Mouse (Mus musculus) adipocyte (in vitro differentiated cells): Measurements from ENCODE around the gene Mphosph8.
A peak's percentile ranks its signal among the peaks of the same experiment; 100 is the strongest.

Experiments
- DNase-seq: peaks from one replicate; pipeline ENCODE4 v3.0.0-alpha.2; 2016; ENCODE audit warnings: low spot score

Mphosph8 gene

GRCm38 (mm10) chr14:56667969-56668802 lies at the start of gene Mphosph8:
Gene Mphosph8, plus strand, starts transcription at chr14:56668248.
- peak; percentile 96 for DNase-seq

DNA sequence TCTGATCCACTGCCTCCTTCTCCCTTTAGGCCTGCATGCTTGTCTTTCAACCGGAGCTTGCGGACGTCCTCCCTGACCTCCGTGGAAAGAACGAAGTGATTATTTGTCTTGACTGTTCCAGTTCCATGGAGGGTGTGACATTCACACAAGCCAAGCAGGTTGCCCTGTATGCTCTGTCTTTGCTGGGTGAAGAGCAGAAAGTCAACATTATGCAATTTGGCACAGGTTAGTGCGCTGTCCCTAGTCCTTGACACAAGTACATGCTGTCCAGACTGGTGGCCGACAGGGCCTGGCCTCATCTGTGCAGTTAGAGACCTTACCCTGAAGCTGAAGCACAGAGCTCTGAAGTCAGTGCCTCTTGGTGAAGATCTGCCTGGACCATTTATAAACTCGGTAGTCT lies 47.6 kb upstream of the Mphosph8 start:
- no peak for DNase-seq

- no peak for DNase-seq
These were observed 41.8 kb upstream of the Mphosph8 start for GRCm38 (mm10) chr14:56626202-56626601.

DNA sequence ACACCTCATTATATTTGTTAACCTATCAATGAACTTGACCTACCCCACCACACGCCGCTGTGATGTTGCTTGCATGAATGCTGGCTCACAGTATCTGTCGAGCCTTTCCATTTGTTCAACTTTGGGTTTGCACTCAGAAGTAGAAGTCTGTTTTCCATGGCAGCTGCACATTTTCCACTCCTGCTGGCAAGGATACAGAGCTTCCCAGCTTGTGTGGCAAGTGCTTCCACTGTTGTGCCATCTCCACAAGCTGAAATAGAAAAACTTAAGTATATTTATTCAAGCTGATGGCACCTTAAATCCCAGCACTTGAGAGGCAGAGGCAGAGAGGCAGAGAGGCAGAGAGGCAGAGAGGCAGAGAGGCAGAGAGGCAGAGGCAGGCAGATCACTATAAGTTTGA lies 39.7 kb upstream of the Mphosph8 start:
- DNase-seq, result peak; percentile 5

DNA sequence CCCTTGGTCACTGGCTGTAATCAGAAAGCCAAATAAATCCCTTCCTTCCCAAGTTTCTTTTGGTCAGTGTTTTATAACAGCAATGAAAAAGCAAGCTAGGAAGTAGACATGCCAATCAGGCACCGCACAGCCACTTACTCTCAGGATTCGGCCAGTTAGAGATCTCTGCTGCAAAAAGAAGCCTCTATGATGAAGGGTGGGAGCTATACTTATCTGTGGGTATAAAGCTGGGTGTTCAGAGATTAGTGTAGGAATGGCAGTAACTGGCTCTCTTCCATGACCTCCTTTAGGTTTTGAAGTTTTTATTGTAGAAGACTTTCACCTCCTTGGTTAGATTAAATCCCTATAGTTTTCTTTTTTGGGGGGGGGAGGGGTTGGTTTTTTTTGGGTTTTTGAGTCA lies 36.9 kb upstream of the Mphosph8 start:
- DNase-seq, result no peak

- DNase-seq, result peak; percentile 2
These were observed 20.8 kb upstream of the Mphosph8 start for GRCm38 (mm10) chr14:56647206-56647605.

DNA sequence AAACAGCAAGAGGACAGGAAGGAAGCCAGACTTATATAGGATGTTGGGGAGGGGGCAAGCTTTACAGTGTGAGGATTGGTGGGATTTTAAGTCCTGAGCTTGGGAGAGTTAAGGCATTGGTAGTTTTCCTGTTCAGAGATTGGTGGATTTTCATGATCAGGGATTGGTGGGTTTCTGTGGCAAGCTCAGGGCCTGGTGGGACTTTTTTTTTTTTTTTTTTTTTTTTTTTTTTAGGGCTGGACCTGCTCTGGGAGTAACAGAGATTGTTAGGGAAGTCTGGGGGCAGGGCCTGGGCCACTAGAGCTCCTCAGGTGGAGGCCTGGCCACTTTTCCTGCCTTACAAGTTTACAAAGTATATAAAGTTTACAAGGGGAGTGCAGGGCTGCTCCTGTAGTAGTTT lies 18.6 kb upstream of the Mphosph8 start:
- no peak for DNase-seq

- no peak for DNase-seq
These were observed 2.4 kb upstream of the Mphosph8 start for GRCm38 (mm10) chr14:56665651-56666050.

DNA sequence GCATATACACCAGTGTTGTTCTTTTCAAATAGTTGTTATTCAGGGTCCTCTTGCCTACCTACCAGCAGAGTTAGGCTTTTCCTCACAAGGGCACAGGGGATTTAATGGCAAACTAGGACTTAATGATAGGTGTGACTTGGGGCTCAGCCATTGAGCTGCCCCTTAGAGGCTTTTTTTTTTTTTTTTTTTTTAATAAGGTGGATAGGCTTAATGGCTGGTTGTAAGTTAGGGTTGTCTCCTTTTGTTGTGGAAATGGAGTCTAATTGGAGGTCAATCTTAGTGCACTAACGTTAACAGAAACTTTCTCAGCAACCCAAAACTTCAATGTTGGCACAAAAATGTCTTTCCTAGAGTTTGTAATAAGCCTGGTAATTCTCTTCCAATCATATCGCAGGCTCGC lies 1.1 kb upstream of the Mphosph8 start:
- no peak for DNase-seq

DNA sequence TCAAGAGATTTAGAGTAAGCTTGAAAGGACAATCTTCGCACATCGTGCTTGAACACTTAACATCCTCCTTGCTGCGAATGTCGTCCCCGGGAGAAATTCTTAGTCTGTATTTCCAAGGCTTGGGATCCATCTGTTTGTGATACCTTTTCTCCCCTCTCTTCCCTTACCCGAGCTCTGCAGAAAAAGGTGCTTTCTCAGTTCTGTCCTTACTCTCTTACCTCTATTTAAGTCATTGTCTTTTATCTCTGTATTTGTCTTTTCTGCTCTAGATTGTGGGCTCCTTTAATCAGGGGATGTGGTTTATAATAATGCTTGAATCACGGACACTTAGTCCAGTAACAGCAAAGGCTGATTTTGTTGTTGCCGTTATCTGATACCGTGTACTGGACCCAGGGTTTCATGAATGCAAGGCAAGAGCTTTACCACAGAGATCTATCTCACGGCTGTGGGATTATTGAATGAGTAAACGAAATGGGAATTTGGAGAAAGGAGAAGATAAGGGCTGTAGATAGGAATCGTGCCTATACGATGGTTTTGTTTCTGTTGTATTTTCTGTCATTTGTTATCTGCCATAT lies 1.1 kb downstream of the Mphosph8 start:
- DNase-seq, result no peak

DNA sequence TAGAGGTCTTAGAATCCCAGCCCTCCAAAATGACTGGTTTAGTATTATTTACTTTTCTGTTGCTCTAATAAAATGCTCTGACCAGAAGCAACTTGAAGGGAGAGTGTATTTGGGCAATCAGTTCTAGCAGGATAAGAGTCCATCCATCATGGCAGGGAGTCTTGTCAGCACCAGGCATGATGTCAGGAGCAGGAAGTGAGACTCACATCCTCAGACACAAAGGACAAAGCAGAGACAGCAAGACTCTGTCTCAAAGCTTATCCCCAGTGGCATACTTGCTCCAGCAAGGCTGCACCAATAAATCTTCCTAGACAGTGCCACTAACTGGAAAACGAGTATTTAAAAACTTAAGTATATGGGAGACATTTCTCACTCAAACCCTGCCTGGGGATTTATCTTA lies 17.4 kb downstream of the Mphosph8 start:
- DNase-seq, result peak; percentile 21

DNA sequence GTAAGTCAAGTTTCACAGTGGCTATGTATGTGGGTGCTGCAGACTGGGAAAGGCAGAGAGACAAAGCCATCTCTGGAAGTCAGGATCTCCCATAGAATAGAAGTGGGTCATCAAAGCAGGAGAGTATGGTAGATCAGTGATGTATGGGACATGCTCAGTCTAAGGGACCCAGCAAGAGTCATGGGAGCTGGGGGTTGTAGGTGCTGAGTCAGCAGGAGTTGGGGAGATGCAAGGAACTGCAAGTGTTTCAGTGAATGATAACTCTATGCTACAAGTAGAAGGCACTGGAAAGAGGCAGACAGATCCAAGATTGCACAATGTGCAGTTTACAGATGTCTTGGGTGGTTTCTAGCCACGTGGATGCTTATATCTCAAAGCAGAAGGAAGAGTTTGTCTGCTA lies 21.1 kb downstream of the Mphosph8 start:
- DNase-seq, result no peak

DNA sequence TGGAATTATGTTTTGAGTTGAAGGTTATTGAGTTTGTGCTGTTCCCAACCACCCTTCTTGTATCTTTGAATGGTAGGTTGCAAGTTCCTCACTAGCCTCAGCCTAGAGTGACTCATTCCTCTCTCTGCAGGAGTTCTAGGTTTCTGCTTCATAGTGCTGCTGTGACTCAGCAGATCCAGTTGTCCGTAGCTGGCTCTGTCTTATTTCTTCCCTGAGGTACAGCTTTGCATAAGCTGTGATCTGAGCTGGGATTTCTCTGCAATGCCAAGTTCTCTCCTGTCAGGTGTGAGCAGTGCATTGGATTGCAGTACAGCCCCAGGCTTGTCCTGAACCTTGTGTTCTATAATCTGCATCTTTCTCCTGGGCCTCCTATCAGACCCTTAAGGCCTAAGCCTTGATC lies 21.7 kb downstream of the Mphosph8 start:
- DNase-seq, result no peak

GRCm38 (mm10) chr14:56695495-56695894 lies 27.4 kb downstream of the Mphosph8 start:
- no peak for DNase-seq

DNA sequence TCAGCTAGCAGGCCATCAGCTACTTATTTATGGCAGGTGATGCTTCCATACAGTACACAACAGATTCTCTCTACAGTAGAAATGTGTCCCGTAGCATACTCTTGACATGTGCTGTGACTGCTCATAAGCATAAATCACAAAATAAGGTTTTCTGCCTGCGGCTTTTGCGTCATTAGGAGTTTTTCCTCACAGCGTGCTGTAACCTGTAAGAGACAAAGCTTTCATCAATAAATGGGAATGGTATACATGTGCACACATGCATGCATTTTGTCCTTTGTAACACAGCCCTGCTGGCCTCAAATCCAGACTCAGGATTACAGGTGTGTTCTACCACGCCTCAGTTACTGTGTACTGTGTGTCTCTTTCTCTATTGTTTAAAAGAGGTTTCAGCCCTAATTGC lies 29.8 kb downstream of the Mphosph8 start:
- no peak for DNase-seq

DNA sequence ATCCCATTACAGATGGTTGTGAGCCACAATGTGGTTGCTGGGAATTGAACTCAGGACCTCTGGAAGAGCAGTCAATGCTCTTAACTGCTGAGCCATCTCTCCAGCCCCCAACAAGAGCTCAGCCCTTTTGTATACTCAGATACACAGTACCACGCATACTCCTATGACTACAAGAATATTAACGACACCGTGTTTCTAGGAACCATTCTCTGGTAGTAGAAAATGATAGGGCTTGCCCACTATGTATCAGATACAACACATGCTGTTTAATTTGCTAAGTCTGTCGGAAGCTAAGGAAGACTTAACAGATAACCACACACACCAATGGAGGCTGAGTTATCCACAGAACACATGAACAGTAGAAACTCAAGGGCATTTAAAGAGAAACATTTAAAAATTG lies 34.6 kb downstream of the Mphosph8 start:
- DNase-seq, result no peak

DNA sequence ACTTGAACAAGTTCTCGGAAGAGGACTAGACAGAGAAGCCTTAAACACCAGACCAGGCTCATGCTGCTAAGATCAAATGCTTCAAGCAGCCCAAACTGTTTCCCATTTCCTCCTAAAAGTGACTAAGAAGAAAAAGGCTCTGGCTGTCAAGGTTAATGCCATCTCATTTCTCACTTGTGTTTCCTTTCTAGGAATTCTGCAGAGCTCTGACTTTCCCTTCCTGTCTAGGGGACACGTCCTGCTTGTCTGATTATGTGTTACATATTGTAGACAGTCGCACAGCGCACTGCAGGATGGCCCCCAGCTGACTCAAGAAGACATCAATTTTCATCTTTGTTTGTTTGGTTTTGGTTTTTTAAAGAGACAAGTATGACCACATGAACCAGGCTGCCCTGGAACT lies 37.6 kb downstream of the Mphosph8 start:
- DNase-seq, result no peak

GRCm38 (mm10) chr14:56726493-56726892 lies 58.4 kb downstream of the Mphosph8 start:
- DNase-seq, result no peak

DNA sequence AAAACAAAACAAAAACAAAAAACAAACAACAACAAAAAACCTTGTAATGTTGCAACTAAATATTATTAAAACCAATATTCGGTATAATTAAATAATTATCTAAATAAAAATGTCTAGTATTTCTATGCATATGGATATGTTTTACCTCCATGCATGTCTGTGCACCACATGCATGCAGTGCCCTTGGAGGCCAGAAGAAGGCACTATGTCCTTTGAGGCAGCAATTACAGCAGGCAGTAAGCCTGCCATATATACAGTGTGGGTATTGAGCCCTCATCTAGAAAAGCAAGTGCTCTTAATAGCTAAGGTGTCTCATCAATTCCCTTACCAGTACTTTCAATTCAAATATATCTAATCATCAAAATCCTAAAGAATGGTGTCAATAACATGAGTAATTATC lies 72.1 kb downstream of the Mphosph8 start:
- no peak for DNase-seq
